Mouse (Mus musculus): ENCODE data around the gene Ldb1.

DNA sequence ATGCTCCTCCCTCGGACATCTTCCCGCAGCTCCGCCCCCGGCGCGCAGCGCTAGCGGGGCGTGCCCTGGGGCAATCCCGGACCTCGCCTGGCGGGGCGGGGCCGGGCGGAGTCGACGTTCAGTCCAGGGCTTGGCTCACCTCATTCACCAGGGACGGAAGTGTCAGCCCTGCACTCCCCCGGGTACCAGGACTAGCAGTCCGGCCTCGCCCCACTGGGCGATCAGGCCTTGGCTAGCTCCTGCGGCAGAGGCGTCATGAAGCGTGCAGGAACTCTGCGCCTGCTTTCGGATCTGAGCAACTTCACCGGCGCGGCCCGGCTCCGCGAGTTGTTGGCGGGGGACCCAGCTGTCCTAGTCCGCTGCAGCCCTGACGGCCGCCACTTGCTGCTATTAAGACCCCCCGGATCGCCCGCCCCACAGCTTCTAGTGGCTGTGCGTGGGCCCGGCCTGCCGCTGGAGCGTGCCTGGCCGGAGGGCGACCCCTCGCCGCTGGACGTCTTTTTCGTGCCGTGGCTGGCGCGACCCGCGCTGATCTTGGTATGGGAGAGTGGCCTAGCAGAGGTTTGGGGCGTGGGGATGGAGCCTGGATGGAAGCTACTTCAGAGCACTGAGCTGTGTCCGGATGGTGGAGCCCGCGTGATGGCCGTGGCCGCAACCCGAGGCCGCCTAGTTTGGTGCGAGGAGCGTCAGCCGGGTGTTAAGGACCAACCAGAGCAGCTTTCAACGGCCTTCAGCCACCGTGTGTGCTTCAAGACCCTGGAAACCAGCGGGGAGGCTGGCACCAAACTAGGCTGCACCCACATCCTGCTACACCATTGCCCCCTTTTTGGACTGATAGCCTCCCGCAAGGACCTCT, 41.4 kb downstream of the Ldb1 start, which contains the start of gene Hps6:
- TF ChIP-seq CTCF (conservative IDR thresholded peaks at IDR 0.05 in 1 of 2, IDR thresholded peaks at IDR 0.05 in 1 of 2; ENCODE audit: low read depth in 2 of 2, low read length in 2 of 2) (no peak), SMC3 (IDR thresholded peaks at IDR 0.05; ENCODE audit: low read depth, low read length) (no peak), NELFE (IDR thresholded peaks at IDR 0.05; ENCODE audit: low read depth, low read length) (peak; percentile 86), CHD2 (IDR thresholded peaks at IDR 0.05; ENCODE audit: low read length) (0 out of 2 replicates have a peak, but pooled peaks have one; percentile 29), POLR2A (IDR thresholded peaks at IDR 0.05; ENCODE audit: low read depth, low read length) (peak; percentile 86)
